Comparison of ENCODE assay signal across 12 mouse cellular contexts in genomic region chr5:64371331-64371831, GRCm38 (mm10).
DNase-seq lines count a peak whose midpoint lies in the region; ATAC-seq lines count a peak whose summit lies in the region.
"Had no signal": no experiment of that assay in that cellular context is flagged by ENCODE, and none has a peak within 500 bp of the region (broad histone marks: within the 10 kb centered on the region; RNA-seq: fewer than 3 reads in every experiment).

No protein-coding gene starts in this region.

- H3K4me3 ChIP-seq in kidney, embryonic 15.5 days (replicated peaks), result no peak overlapping the region
- H3K4me3 ChIP-seq in forebrain, embryonic 11.5 days (ENCODE audit: low read depth, low read length), result no peak overlapping the region
- H3K4me3 ChIP-seq: embryonic facial prominence, embryonic 12.5 days; limb, embryonic 12.5 days; megakaryocyte, embryonic 14.5 days had no signal

- H3K27ac ChIP-seq in kidney, embryonic 15.5 days, result peak overlapping the region; percentile 74
- no peak overlapping the region for H3K27ac ChIP-seq in forebrain, embryonic 11.5 days (ENCODE audit: low read depth, low read length)
- H3K27ac ChIP-seq: embryonic facial prominence, embryonic 12.5 days; limb, embryonic 12.5 days had no signal

- peaks cover 47% of the 10 kb centered on the region for H3K4me1 ChIP-seq in kidney, embryonic 15.5 days
- H3K4me1 ChIP-seq in forebrain, embryonic 11.5 days (replicated peaks; ENCODE audit: control insufficient read depth, insufficient read depth, low read length), result 0 out of 2 replicates have a peak, but pooled peaks cover 2% of the 10 kb centered on the region

- no peaks in the 10 kb centered on the region for H3K36me3 ChIP-seq in kidney, embryonic 15.5 days
- H3K36me3 ChIP-seq in forebrain, embryonic 11.5 days (ENCODE audit: control insufficient read depth, insufficient read depth, low read length), result no peaks in the 10 kb centered on the region
- H3K36me3 ChIP-seq: embryonic facial prominence, embryonic 12.5 days; limb, embryonic 12.5 days had no signal

- no peaks in the 10 kb centered on the region for H3K9me3 ChIP-seq in kidney, embryonic 15.5 days (replicated peaks)
- no peaks in the 10 kb centered on the region for H3K9me3 ChIP-seq in forebrain, embryonic 11.5 days (ENCODE audit: control insufficient read depth, low read length)
- H3K9me3 ChIP-seq: embryonic facial prominence, embryonic 12.5 days; limb, embryonic 12.5 days; megakaryocyte, embryonic 14.5 days had no signal

- no peaks in the 10 kb centered on the region for H3K27me3 ChIP-seq in kidney, embryonic 15.5 days
- H3K27me3 ChIP-seq in forebrain, embryonic 11.5 days (ENCODE audit: control insufficient read depth, insufficient read depth, low read length), result no peaks in the 10 kb centered on the region
- H3K27me3 ChIP-seq: embryonic facial prominence, embryonic 12.5 days; limb, embryonic 12.5 days; megakaryocyte, embryonic 14.5 days had no signal

- ATAC-seq in kidney, embryonic 15.5 days (replicated peaks; ENCODE audit: low FRiP score), result no peak
- peak; percentile 69 for ATAC-seq in CD4-positive, CD25-positive, alpha-beta regulatory T cell, adult 4 months
- ATAC-seq in inflammation-experienced regulatory T-cells, adult 6 months, result peak; percentile 60
- ATAC-seq in erythroid progenitor cell, adult 5-6 weeks (replicated peaks; ENCODE audit: low FRiP score, poor library complexity, severe bottlenecking), result no peak
- no peak for ATAC-seq in forebrain, embryonic 11.5 days (replicated peaks; ENCODE audit: low FRiP score)

- no peak overlapping the region for H3K4me2 ChIP-seq in kidney, embryonic 15.5 days
- H3K4me2 ChIP-seq in forebrain, embryonic 11.5 days (ENCODE audit: low read depth, low read length, severe bottlenecking), result no peak overlapping the region
- H3K4me2 ChIP-seq: embryonic facial prominence, embryonic 12.5 days; limb, embryonic 12.5 days had no signal

- DNase-seq in kidney, postnatal 4 days, result no peak
- DNase-seq in 3T3-L1 (ENCODE audit: low read depth, low spot score), result peak; percentile 68
- DNase-seq in forebrain, embryonic 11.5 days (ENCODE audit: low spot score), result no peak
- DNase-seq: adrenal gland, adult 2 months; cerebellum, adult 18-20 months had no signal

- no peak overlapping the region for H3K9ac ChIP-seq in kidney, embryonic 15.5 days
- H3K9ac ChIP-seq in forebrain, embryonic 11.5 days (ENCODE audit: low read length), result no peak overlapping the region
- H3K9ac ChIP-seq: embryonic facial prominence, embryonic 12.5 days; limb, embryonic 12.5 days had no signal

Comparison
In these comparisons a context has a peak if more than half of its experiments do, and no peak if none do; other contexts are left out.
1. ATAC-seq: peak in CD4-positive, CD25-positive, alpha-beta regulatory T cell, adult 4 months (single experiment) and inflammation-experienced regulatory T-cells, adult 6 months (single experiment); none in kidney, embryonic 15.5 days (single experiment), erythroid progenitor cell, adult 5-6 weeks (single experiment) and forebrain, embryonic 11.5 days (single experiment).